Mouse (Mus musculus) thymus, adult 2 months (tissue): ENCODE results near the gene Kxd1. TPM values are rescaled to one million over a fixed set of nuclear protein-coding genes. Genes with fewer than 3 reads are reported as not detected.

Source experiments
- DNase-seq: peaks from one replicate; pipeline ENCODE4 v3.0.0; 2021
- H3K27ac ChIP-seq: fragments of 200-500 bp; 2 replicates; pipeline ENCODE4 v1.5.1; 2012; ENCODE audit warnings: low read length, control low read depth; ENCODE audit not compliant: control insufficient read depth, insufficient read depth
- H3K27me3 ChIP-seq: fragments of 200-500 bp; 2 replicates; pipeline ENCODE4 v1.6.1; 2012; ENCODE audit warnings: mild to moderate bottlenecking, low read length, moderate library complexity, mixed read lengths; ENCODE audit not compliant: control insufficient read depth, insufficient read depth
- H3K36me3 ChIP-seq: fragments of 200-500 bp; 2 replicates; pipeline ENCODE4 v1.6.1; 2012; ENCODE audit warnings: mild to moderate bottlenecking, low read length, moderate library complexity; ENCODE audit not compliant: control insufficient read depth, insufficient read depth
- H3K4me1 ChIP-seq: fragments of 200-500 bp; replicated peaks from 2 replicates; pipeline ENCODE4 v1.6.1; 2012; ENCODE audit warnings: low read length; ENCODE audit not compliant: control insufficient read depth, insufficient read depth
- H3K4me3 ChIP-seq: fragments of 200-500 bp; 2 replicates; pipeline ENCODE4 v1.5.1; 2012; ENCODE audit warnings: mild to moderate bottlenecking, low read length, control low read depth, moderate library complexity; ENCODE audit not compliant: control insufficient read depth, insufficient read depth
- CTCF ChIP-seq: fragments of 200-500 bp; IDR thresholded peaks from 2 replicates; pipeline ENCODE4 v1.5.1; 2012; ENCODE audit warnings: mild to moderate bottlenecking, control low read depth, low read length, moderate library complexity, borderline replicate concordance; ENCODE audit not compliant: control insufficient read depth, poor library complexity, insufficient read depth; ENCODE audit errors: extremely low read depth
- POLR2A ChIP-seq: fragments of 200-500 bp; IDR thresholded peaks from 2 replicates; pipeline ENCODE4 v1.6.1; 2012; ENCODE audit warnings: mild to moderate bottlenecking, low read length, control low read depth, moderate library complexity; ENCODE audit not compliant: control insufficient read depth, poor library complexity, insufficient read depth; ENCODE audit errors: extremely low read depth
- WGBS: fragments of 180-500 bp; shearing (Covaris S2); methylation state at CpG from one replicate; pipeline ENCODE4 v1.1.7; 2018; 5-methylcytosine and 5-hydroxymethylcytosine counted together
- polyA plus RNA-seq: library from polyadenylated mRNA; depleted of rRNA; stranded (reverse); fragments of >200 nt; gene quantifications from 2 replicates; pipeline ENCODE4 v1.2.3, GENCODE M21; 2012

The Kxd1 gene
- polyA plus RNA-seq, 1 experiment = 72.7 TPM

- no peaks in the 10 kb centered on the region for H3K27me3 ChIP-seq
- peaks cover 46% of the 10 kb centered on the region for H3K4me1 ChIP-seq
- H3K36me3 ChIP-seq = no peaks in the 10 kb centered on the region
- peak overlapping the region; percentile 78 for H3K27ac ChIP-seq
- under 1% methylated on average over 3 of the region's 3 CpGs for WGBS
- 0 out of 2 replicates have a peak, but pooled peaks have one; percentile 25 for TF ChIP-seq CTCF
- TF ChIP-seq POLR2A = no peak
- no peak overlapping the region for H3K4me3 ChIP-seq
- peak; percentile 39 for DNase-seq
Measured at GRCm38 (mm10) chr8:70565561-70565960, 37.8 kb upstream of the Kxd1 start.

DNA sequence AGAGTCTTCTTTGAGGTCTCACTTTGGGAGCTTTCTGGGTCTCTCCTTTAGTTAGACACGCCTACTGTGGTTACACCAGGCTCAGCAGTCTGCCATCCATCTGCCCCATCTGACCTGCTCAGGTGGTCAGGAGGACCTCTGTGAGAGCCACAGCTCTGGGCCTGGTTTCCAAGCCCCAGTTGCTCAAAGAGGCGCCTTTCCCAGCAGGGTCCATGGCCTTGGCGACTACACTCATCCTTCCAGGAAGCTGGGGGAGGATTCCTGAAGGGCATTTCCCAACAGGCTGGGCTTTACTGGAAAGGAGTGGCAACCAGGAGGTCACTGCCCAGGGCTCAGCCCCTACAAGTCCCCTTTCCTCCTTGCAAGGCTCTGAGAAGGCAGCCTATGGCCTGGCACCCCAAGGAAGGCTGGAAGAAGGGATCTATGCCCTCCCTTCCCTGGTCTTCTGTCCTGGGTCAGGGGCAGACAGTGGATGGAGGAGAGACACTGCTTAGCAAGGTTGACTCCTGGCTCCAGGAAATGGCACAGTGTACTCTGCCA is 37.0 kb upstream of the Kxd1 start:
- 40% methylated on average over 3 of the region's 3 CpGs for WGBS
- no peaks in the 10 kb centered on the region for H3K36me3 ChIP-seq

DNA sequence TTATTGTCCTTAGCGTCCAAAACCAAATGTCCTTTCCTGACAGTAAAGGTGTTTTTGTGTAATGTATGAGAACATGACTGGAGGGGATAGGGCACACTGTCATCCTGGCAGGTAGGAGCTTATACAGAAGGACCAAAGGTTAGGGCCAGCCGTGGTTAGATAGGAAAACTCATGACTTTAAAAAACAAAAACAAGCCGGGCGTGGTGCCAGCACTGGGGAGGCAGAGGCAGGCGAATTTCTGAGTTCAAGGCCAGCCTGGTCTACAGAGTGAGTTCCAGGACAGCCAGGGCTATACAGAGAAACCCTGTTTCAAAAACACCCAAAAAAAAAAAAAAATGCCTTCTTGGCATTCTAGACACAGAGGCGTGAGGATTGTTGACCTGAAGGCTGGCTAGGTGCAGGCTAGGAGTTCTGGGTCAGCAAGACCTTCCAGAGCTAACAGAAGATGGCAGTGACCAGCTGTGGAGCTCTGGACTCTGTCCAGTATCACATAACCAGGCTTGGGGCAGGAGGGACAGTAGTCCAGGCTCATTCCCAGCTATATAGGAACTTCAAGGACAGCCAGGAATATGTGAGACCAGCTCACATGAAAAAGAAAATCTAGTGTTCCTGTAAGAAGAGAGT is 36.1 kb upstream of the Kxd1 start:
- Histone ChIP-seq H3K27me3 (no peaks in the 10 kb centered on the region), H3K4me1 (peaks cover 57% of the 10 kb centered on the region), H3K4me3 (no peak overlapping the region), H3K27ac (no peak overlapping the region), H3K36me3 (no peaks in the 10 kb centered on the region)
- TF ChIP-seq POLR2A (no peak), CTCF (no peak)
- DNase-seq = no peak
- WGBS = 92% methylated on average over 6 of the region's 6 CpGs

More for the DNA sequence above, 37.0 kb upstream of the Kxd1 start:
- H3K4me1 ChIP-seq = peaks cover 54% of the 10 kb centered on the region
- H3K4me3 ChIP-seq = no peak overlapping the region
- TF ChIP-seq CTCF (no peak), POLR2A (no peak)
- DNase-seq = no peak
- peak overlapping the region; percentile 78 for H3K27ac ChIP-seq
- H3K27me3 ChIP-seq = no peaks in the 10 kb centered on the region

- Histone ChIP-seq H3K36me3 (no peaks in the 10 kb centered on the region), H3K4me1 (peaks cover 67% of the 10 kb centered on the region), H3K4me3 (no peak overlapping the region), H3K27ac (no peak overlapping the region), H3K27me3 (no peaks in the 10 kb centered on the region)
- no peak for DNase-seq
- TF ChIP-seq POLR2A (no peak), CTCF (no peak)
- WGBS = 94% methylated on average over 3 of the region's 3 CpGs
Measured at GRCm38 (mm10) chr8:70562802-70563201, 35.0 kb upstream of the Kxd1 start.

DNA sequence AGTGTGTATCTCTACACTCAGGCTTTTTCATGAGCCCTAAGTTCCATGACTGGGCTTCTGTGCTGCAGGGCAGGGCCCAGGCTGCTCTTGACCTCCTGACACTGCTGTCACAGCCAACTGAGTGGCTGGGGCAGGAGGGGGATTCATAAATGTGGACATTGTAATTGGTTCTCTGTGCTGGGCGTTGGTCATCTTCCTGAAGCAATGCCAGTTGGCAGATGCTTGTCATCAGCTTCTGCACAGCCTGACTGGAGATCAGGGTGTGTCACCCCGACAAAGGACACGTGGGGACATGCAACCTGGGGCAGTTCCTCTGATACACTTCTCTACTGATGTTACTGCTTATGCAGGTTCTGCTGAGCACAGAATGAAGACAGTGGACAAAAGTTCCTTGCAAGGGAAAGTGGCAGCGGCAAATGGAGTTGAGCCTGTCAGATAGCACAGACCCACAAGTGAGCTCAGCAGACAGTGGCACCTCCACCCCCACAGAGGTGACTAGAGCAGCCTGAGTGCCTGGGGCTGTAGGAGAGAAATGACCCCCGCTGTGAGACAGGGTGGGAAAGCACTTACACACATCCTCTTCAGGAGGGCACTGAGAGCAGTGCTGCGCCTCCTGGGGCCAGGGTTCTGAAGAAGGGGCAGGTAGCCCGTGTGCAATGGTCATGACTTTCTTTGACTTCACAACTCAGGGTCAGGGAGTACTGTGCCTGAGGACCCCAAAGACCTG is 34.2 kb upstream of the Kxd1 start:
- WGBS = 90% methylated on average over 7 of the region's 7 CpGs
- Histone ChIP-seq H3K27ac (no peak overlapping the region), H3K27me3 (no peaks in the 10 kb centered on the region), H3K4me3 (no peak overlapping the region), H3K36me3 (no peaks in the 10 kb centered on the region), H3K4me1 (peaks cover 67% of the 10 kb centered on the region)
- DNase-seq = no peak
- no peak for TF ChIP-seq POLR2A
- TF ChIP-seq CTCF = no peak

DNA sequence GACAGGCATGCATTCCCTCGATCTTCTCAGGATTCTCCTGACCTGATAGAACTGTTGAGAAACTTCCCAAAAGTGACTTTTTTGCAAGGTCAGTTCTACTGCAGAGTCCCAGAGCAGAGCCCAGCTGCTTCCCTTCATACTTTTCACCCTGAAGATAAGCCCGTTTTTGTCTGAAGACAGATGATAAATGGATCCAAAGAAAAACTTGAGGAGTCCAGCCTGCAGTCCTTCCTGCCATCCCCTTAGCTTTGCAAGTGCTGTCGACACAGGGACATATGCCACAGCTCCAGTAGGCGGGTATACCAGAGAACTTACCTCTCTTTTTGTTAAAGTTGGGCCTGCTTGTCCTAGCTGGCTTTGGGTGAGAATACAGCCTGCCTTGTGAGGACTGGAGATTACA is 33.6 kb upstream of the Kxd1 start:
- TF ChIP-seq CTCF (no peak), POLR2A (no peak)
- WGBS = 94% methylated on average over 4 of the region's 4 CpGs
- peaks cover 60% of the 10 kb centered on the region for H3K4me1 ChIP-seq
- no peaks in the 10 kb centered on the region for H3K36me3 ChIP-seq
- no peaks in the 10 kb centered on the region for H3K27me3 ChIP-seq
- DNase-seq = no peak
- no peak overlapping the region for H3K4me3 ChIP-seq
- no peak overlapping the region for H3K27ac ChIP-seq
